Mouse (Mus musculus) T-cell, adult 2 months (primary cell): ENCODE results near the gene Grk6.

Source experiments
- DNase-seq: peaks from one replicate; pipeline ENCODE4 v3.0.0; 2022; ENCODE audit warnings: low spot score

The Grk6 gene

GRCm38 (mm10) chr13:55444937-55445315 lies at the start of gene Grk6:
Grk6 (plus strand) TSS chr13:55445072.
- DNase-seq: peak; percentile 100

GRCm38 (mm10) chr13:55398088-55398487 lies 46.8 kb upstream of the Grk6 start, which contains the start of gene Slc34a1:
Slc34a1 (plus strand) TSS chr13:55398187.
- DNase-seq: no peak

- DNase-seq: no peak
Observed at GRCm38 (mm10) chr13:55399300-55400038, 45.4 kb upstream of the Grk6 start.

- no peak for DNase-seq
Observed at GRCm38 (mm10) chr13:55400039-55400346, 44.9 kb upstream of the Grk6 start.

GRCm38 (mm10) chr13:55403266-55403665 lies 41.6 kb upstream of the Grk6 start:
- no peak for DNase-seq

GRCm38 (mm10) chr13:55403935-55404852 lies 40.7 kb upstream of the Grk6 start:
- no peak for DNase-seq

GRCm38 (mm10) chr13:55404853-55405782 lies 39.8 kb upstream of the Grk6 start:
- peak; percentile 89 for DNase-seq

GRCm38 (mm10) chr13:55405783-55406390 lies 39.0 kb upstream of the Grk6 start:
- DNase-seq: no peak

GRCm38 (mm10) chr13:55407341-55407740 lies 37.5 kb upstream of the Grk6 start:
- no peak for DNase-seq

- no peak for DNase-seq
Observed at GRCm38 (mm10) chr13:55408546-55409120, 36.2 kb upstream of the Grk6 start.

- no peak for DNase-seq
Observed at GRCm38 (mm10) chr13:55411826-55412225, 33.0 kb upstream of the Grk6 start.

- no peak for DNase-seq
Observed at GRCm38 (mm10) chr13:55412643-55413307, 32.1 kb upstream of the Grk6 start.

GRCm38 (mm10) chr13:55413333-55413732 lies 31.5 kb upstream of the Grk6 start:
- DNase-seq: no peak

- no peak for DNase-seq
Observed at GRCm38 (mm10) chr13:55414743-55415380, 30.0 kb upstream of the Grk6 start, which contains the start of gene Pfn3. Pfn3 (minus strand) TSS chr13:55415232.

- peak; percentile 91 for DNase-seq
Observed at GRCm38 (mm10) chr13:55418004-55418403, 26.9 kb upstream of the Grk6 start.

- DNase-seq: no peak
Observed at GRCm38 (mm10) chr13:55419142-55419541, 25.7 kb upstream of the Grk6 start.

- DNase-seq: no peak
Observed at GRCm38 (mm10) chr13:55420018-55420932, 24.6 kb upstream of the Grk6 start.

GRCm38 (mm10) chr13:55420933-55421800 lies 23.7 kb upstream of the Grk6 start:
- peak; percentile 89 for DNase-seq
